Mouse (Mus musculus) heart, embryonic 13.5 days (tissue): ENCODE measurements at regions not wholly inside any gene's neighbourhood (a gene's known extent, or its start where the extent isn't known, plus 50 kb on each side); places are given as distances from the start of the nearest gene placed in this dataset.

Experiments used
- ATAC-seq: fragments of 200-750 bp; cut with Nextera tagmentation; 2 replicates; pipeline ENCODE4 v1.8.0; 2017; ENCODE audit warnings: moderate TSS enrichment; ENCODE audit not compliant: insufficient number of reproducible peaks, low FRiP score, low TSS enrichment; ENCODE audit errors: extremely low read depth
- H3K27ac ChIP-seq: fragments of 300-500 bp; sonication (generic); replicated peaks from 2 replicates; pipeline ENCODE4 v1.5.1; 2015; ENCODE audit warnings: moderate library complexity, mild to moderate bottlenecking, inconsistent platforms
- H3K27me3 ChIP-seq: fragments of 300-500 bp; sonication (generic); replicated peaks from 2 replicates; pipeline ENCODE4 v1.6.1; 2015; ENCODE audit warnings: mild to moderate bottlenecking, inconsistent platforms
- H3K36me3 ChIP-seq: fragments of 300-500 bp; sonication (generic); 2 replicates; pipeline ENCODE4 v1.6.1; 2015; ENCODE audit warnings: mild to moderate bottlenecking, inconsistent platforms
- H3K4me1 ChIP-seq: fragments of 300-500 bp; sonication (generic); 2 replicates; pipeline ENCODE4 v1.6.1; 2015; ENCODE audit warnings: inconsistent platforms
- H3K4me2 ChIP-seq: fragments of 300-500 bp; sonication (generic); 2 replicates; pipeline ENCODE4 v1.6.1; 2015; ENCODE audit warnings: inconsistent platforms, mild to moderate bottlenecking, moderate library complexity
- H3K4me3 ChIP-seq: fragments of 300-500 bp; sonication (generic); 2 replicates; pipeline ENCODE4 v1.5.1; 2015; ENCODE audit warnings: moderate library complexity, mild to moderate bottlenecking, inconsistent platforms
- H3K9ac ChIP-seq: fragments of 300-500 bp; sonication (generic); 2 replicates; pipeline ENCODE4 v1.6.1; 2015; ENCODE audit warnings: inconsistent platforms, mild to moderate bottlenecking, moderate library complexity
- H3K9me3 ChIP-seq: fragments of 300-500 bp; sonication (generic); 2 replicates; pipeline ENCODE4 v1.6.1; 2016; ENCODE audit warnings: inconsistent platforms
- WGBS: fragments of 180-500 bp; shearing (Covaris S2); methylation state at CpG from one replicate; pipeline ENCODE4 v1.1.7; 2015; ENCODE audit warnings: mixed read lengths; 5-methylcytosine and 5-hydroxymethylcytosine counted together

DNA sequence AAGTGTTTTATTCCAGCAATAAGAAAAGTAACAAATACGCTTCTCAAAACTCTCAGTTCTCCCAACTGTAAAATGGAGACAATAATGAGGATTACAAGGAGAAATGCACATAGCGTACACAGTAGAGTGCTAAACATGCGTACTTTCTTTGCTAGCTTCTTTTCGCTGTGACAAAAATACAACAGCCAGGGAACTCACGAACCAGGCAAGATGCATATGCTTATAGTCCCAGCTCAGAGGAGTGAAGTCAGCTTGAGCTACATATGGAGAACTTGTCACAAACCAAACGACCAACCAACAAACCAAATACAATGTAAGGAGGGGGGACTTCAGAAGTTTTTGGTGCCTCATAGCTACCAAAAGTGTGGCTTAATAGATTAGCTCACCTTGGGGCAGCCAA, 313.3 kb downstream of the Cog6 start:
- Histone ChIP-seq H3K4me1 (peaks cover 9% of the 10 kb centered on the region), H3K4me3 (no peak overlapping the region), H3K36me3 (no peaks in the 10 kb centered on the region), H3K9me3 (no peaks in the 10 kb centered on the region), H3K27me3 (no peaks in the 10 kb centered on the region), H3K9ac (no peak overlapping the region), H3K27ac (no peak overlapping the region), H3K4me2 (no peak overlapping the region)
- WGBS, result 83% methylated on average over 6 of the region's 6 CpGs
- no peak for ATAC-seq

DNA sequence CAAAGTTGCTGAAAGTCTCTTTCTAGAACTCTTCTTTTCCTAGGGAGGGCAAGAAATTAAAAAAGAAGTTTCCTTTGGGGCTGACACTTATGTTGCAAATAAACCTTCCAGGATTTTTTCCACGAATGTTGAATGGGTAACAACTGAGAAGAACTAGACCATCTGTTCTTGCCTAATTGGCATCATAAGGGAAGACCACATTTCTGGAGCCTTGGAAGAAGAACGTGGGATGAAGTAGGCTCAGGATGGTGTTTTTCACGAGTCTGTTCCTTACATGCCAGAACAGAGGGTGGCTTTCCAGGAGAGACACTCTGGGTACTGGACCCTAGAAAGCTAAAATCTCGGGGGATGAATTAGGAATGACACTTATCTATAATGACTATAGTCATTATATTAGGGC, 314.1 kb downstream of the Cog6 start:
- 71% methylated on average over 4 of the region's 4 CpGs for WGBS
- ATAC-seq, result no peak
- no peak overlapping the region for H3K4me3 ChIP-seq

DNA sequence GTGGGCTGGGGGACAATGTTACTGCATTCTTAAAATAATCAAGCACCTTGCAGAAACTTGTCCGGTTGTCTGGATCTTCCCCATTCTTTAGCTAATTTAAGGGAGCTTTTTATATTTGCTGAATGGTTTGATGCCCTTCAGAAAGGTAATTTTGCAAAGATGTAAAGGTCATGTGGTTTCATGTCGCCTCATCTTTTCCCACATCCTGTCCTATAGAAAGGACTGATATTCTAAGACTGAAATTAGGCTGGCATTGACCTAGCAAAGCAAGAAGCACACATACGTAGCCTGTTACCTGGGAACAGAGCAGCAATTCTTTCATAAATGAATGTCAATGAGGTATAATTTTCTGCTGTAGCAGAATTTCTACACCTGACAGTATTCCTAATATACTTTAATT, 315.4 kb downstream of the Cog6 start:
- WGBS, result 84% methylated on average over 3 of the region's 3 CpGs
- H3K4me1 ChIP-seq, result no peaks in the 10 kb centered on the region
- no peak overlapping the region for H3K4me2 ChIP-seq
- H3K9me3 ChIP-seq, result peaks cover 5% of the 10 kb centered on the region; the same call in 1 of the 2 replicates
- H3K27me3 ChIP-seq, result no peaks in the 10 kb centered on the region
- no peak overlapping the region for H3K27ac ChIP-seq
- H3K4me3 ChIP-seq, result no peak overlapping the region
- no peak for ATAC-seq
- H3K9ac ChIP-seq, result no peak overlapping the region
- H3K36me3 ChIP-seq, result no peaks in the 10 kb centered on the region

More for the DNA sequence above, 314.1 kb downstream of the Cog6 start:
- peaks cover under 1% of the 10 kb centered on the region; the same call in 1 of the 2 replicates for H3K9me3 ChIP-seq
- H3K27me3 ChIP-seq, result no peaks in the 10 kb centered on the region
- H3K4me2 ChIP-seq, result no peak overlapping the region
- H3K27ac ChIP-seq, result no peak overlapping the region
- H3K4me1 ChIP-seq, result peaks cover 1% of the 10 kb centered on the region; the same call in 1 of the 2 replicates
- no peak overlapping the region for H3K9ac ChIP-seq
- H3K36me3 ChIP-seq, result no peaks in the 10 kb centered on the region

DNA sequence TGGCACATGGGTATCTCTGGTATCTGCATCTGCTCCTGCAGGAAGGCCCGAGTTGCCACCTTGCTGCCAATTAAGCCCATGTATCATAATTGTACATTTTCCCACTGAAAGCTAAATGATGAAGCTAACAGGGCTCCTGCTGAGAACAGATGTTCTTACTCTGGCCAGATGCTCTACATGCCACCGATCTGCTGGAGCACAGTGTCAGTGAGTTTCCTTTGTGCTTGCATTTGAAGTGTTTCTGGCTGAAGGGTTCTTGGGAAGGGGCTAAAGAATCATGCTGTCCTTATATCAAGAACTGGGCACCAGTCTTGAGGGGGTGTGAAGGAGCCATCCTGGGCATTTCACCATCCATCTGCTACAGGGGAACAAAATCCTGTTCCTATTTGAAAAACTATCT, 323.2 kb downstream of the Cog6 start:
- H3K27ac ChIP-seq, result no peak overlapping the region
- no peaks in the 10 kb centered on the region for H3K36me3 ChIP-seq
- no peaks in the 10 kb centered on the region for H3K4me1 ChIP-seq
- no peak overlapping the region for H3K4me2 ChIP-seq
- H3K27me3 ChIP-seq, result no peaks in the 10 kb centered on the region
- ATAC-seq, result no peak
- H3K9ac ChIP-seq, result no peak overlapping the region
- no peak overlapping the region for H3K4me3 ChIP-seq
- H3K9me3 ChIP-seq, result peaks cover 5% of the 10 kb centered on the region; the same call in 1 of the 2 replicates
- WGBS, result 71% methylated on average over 2 of the region's 2 CpGs

DNA sequence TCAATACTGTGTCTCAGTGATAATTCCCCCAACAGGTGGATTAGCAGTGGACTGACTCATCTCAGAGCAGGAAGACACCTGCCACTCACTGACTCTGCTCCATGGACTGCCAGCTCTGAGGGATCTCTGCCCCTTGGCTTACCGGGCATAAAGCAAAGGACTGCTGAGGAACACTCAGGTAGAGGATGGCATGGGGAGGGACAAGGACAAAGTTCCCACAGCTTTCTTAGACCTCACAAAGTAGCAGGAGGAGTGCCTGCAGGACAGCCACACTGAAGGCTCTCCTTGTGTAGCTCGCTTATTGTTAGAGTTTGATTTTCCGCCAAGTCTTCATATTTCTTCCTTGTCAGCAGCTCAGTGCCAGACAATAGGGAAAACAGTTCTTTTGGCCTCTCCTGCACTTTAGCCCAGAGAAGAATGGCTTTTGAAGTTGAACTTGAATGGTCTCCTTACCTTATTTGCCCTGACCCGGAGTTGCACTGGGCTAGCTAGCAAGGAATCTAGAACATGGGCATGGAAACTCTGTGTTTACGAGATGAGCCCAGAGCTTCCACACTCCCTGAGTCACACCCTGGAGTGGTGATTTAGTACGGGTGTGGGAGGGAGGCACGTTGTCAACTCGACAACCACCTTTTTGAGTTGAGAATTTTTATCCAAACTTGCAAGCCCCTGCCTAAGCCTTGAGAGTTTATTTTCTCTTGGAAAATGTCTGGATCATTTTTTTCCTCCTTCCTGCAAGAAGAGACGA, 331.4 kb downstream of the Cog6 start:
- H3K4me3 ChIP-seq, result no peak overlapping the region
- WGBS, result 44% methylated on average over 9 of the region's 9 CpGs
- H3K27me3 ChIP-seq, result no peaks in the 10 kb centered on the region
- H3K27ac ChIP-seq, result no peak overlapping the region
- no peak overlapping the region for H3K9ac ChIP-seq
- no peaks in the 10 kb centered on the region for H3K9me3 ChIP-seq
- no peaks in the 10 kb centered on the region for H3K36me3 ChIP-seq
- ATAC-seq, result no peak
- peaks cover 7% of the 10 kb centered on the region for H3K4me1 ChIP-seq
- no peak overlapping the region for H3K4me2 ChIP-seq

DNA sequence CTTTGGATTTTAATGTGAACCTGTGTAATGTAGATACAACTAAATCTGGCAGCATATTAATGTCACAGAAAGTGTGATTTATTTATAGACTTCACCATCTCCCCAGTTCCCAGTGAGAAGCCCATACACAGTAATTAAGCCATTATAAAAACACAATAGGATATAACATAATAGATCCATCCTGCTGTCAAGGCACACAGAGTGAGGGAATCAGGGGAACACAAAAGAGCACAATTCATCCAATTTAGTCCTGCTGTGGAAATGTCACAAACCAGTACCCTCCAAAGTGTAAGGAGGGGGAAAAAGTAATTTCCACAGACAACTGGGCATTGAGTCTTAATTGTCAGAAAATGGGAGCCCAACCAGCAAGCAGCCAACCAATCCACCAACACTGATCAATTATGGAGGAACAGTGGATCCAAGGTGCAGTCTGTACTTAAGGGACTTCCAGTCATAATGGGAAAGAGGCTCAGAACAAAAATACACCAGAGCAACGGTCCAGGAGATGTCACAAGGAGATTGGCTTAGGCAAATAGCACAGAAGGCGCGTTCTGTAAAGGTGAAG, 336.1 kb downstream of the Cog6 start:
- Histone ChIP-seq H3K27ac (no peak overlapping the region), H3K9ac (no peak overlapping the region)
- 68% methylated on average over 3 of the region's 3 CpGs for WGBS

DNA sequence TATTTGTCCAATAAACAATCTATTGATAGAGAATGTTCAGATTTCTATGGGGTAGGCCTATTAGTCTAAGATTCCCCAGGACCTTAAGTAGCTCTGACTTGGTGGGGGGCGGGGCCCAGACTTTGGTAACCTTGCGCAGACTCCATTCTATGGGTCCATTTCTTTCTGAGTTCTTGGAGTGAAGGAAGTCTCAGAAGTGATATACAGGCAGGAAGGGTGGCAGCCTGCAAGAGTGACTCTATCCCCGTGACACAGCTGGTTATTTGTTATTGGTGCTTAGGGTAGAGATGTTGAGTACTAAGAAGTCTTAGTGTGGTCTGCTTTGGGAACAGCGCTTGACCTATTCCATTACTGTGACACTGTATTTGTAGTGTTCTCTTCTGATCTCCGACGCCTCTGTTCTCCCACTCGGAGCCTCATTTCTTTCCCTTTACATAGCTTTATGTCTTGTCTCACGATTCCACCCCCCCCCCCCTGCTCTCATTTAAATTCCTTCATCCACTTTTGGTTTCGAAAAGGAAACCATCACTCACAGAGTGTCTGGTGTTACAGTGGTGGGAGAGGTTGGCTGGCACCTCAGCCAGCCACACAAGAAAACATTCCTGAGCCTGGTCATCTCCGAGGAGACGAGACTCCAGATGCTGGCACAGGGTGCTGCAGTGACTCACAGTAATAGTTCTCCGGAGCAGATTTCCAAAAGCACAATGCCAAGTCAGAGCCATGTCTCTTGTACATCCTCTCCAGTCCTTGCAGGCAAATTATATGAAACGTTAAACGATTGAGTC, 340.0 kb downstream of the Cog6 start:
- no peak for ATAC-seq
- H3K4me3 ChIP-seq, result no peak overlapping the region
- H3K9me3 ChIP-seq, result 0 out of 2 replicates have a peak, but pooled peaks cover 4% of the 10 kb centered on the region
- no peak overlapping the region for H3K27ac ChIP-seq
- no peak overlapping the region for H3K9ac ChIP-seq
- no peaks in the 10 kb centered on the region for H3K4me1 ChIP-seq
- no peaks in the 10 kb centered on the region for H3K27me3 ChIP-seq
- H3K4me2 ChIP-seq, result no peak overlapping the region
- WGBS, result 77% methylated on average over 14 of the region's 14 CpGs
- no peaks in the 10 kb centered on the region for H3K36me3 ChIP-seq

More for the DNA sequence above, 336.1 kb downstream of the Cog6 start:
- H3K9me3 ChIP-seq, result 0 out of 2 replicates have a peak, but pooled peaks cover 4% of the 10 kb centered on the region
- H3K4me2 ChIP-seq, result no peak overlapping the region
- no peaks in the 10 kb centered on the region for H3K27me3 ChIP-seq
- no peaks in the 10 kb centered on the region for H3K36me3 ChIP-seq
- ATAC-seq, result no peak
- H3K4me1 ChIP-seq, result peaks cover 7% of the 10 kb centered on the region
- no peak overlapping the region for H3K4me3 ChIP-seq

DNA sequence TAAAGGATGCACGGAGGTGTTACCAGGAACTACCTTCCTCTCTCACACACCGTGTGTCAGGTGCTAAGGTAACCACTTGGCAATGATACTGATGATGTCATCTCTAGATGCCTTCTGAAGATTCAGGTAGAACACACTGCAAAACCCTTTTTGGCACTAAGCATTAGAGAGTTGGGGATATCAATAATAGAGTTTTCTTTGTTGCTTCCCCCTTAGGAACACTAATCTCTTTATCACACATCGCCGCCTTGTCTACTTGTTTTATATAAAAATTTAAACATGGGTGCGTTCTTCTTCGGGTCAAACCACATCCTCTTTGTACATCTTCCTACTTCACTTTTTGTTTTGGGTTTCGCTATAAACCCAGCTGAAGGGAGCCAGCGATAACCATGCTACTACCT, 346.4 kb downstream of the Cog6 start:
- Histone ChIP-seq H3K4me1 (no peaks in the 10 kb centered on the region), H3K4me2 (no peak overlapping the region), H3K9ac (no peak overlapping the region), H3K27me3 (no peaks in the 10 kb centered on the region), H3K9me3 (no peaks in the 10 kb centered on the region), H3K27ac (no peak overlapping the region), H3K4me3 (no peak overlapping the region), H3K36me3 (no peaks in the 10 kb centered on the region)
- no peak for ATAC-seq
- WGBS, result 87% methylated on average over 8 of the region's 8 CpGs

DNA sequence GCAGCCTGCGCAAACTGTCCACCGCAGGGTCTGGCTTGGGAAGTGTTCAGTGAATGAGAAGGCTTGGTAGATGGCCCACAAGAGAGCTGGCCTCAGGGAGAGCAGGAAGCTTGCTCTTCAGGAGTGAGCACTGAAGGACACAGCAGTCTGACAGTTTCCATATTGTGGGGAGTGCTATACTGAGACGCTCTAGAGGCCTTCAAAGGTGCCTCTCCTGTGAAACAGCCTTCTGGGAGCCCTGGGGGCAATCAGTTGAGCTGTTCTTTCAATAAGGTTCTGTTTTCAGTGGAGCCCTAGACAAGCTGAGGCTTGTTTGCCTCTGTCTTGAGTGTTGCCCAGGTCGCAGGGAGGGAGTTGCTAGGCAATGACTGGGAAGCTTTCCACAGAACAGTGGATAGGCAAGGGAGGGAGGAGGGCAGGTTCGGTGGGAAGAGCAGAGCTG, 353.9 kb downstream of the Cog6 start:
- 54% methylated on average over 5 of the region's 5 CpGs for WGBS
- H3K4me1 ChIP-seq, result peaks cover 4% of the 10 kb centered on the region
- no peak overlapping the region for H3K4me3 ChIP-seq
- no peaks in the 10 kb centered on the region for H3K9me3 ChIP-seq
- no peak overlapping the region for H3K4me2 ChIP-seq
- H3K9ac ChIP-seq, result no peak overlapping the region
- peaks cover 7% of the 10 kb centered on the region for H3K27me3 ChIP-seq
- no peak for ATAC-seq
- no peak overlapping the region for H3K27ac ChIP-seq
- no peaks in the 10 kb centered on the region for H3K36me3 ChIP-seq

DNA sequence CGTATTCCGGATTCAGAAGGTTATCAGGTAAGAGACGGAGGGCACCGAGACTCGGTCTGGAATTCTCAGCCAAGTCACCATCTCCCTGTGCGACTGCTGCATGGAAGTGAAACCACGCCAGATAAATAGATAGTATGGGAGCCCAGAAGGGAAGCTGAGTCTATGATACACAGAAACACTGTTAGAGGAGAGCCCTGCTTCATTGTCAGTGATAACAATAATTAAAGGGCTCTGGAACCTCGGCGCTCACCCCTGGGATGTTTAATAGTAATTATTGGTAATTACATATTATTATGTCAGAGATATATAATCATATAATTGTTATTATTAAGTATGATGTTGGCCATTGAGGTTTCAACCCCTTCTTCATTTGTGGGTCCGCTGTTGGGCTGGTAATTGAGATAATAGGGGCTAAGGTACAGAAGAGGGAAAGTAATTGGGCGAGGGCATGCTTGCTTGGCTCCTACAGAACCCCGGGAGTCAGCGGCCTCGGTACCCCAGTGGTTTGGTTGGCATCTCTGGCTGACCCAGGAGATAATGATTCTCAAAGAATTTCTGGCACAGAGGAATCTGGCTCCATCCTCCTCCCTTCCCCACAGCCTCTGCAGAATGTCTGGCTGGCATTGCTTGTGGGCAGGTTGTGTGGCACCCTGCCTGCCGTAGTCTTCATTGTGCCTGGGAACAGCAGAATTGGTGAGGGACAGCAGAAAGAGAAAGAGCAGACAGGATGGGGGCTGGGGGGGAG, 354.7 kb downstream of the Cog6 start:
- H3K9me3 ChIP-seq, result no peaks in the 10 kb centered on the region
- H3K4me1 ChIP-seq, result peaks cover 4% of the 10 kb centered on the region
- H3K4me3 ChIP-seq, result no peak overlapping the region
- 76% methylated on average over 15 of the region's 15 CpGs for WGBS
- H3K4me2 ChIP-seq, result no peak overlapping the region
- H3K27ac ChIP-seq, result no peak overlapping the region
- no peak overlapping the region for H3K9ac ChIP-seq
- H3K27me3 ChIP-seq, result peaks cover 11% of the 10 kb centered on the region
- ATAC-seq, result no peak
- H3K36me3 ChIP-seq, result no peaks in the 10 kb centered on the region

DNA sequence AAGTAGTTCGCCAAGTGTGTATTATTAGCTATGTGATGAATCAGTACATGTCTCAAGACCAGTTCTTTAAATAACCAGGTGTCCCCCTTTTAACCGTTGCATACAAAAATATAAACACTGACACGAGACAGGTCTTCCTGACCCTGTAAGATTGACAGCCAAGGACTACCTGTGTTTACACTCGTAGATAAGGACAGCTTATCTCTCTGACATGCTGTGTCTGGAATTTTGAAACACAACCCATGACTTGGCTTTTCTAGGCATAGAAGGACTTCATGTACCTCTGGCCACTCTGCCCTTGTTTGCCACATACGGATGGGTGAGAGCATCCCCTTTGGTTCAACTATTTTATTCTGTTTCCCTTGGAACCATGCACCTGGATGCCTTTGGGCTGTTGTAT, 364.0 kb downstream of the Cog6 start:
- H3K27me3 ChIP-seq, result peaks cover 7% of the 10 kb centered on the region
- 25% methylated on average over 5 of the region's 5 CpGs for WGBS
- no peak overlapping the region for H3K9ac ChIP-seq
- H3K27ac ChIP-seq, result no peak overlapping the region
- H3K9me3 ChIP-seq, result peaks cover 7% of the 10 kb centered on the region
- H3K4me3 ChIP-seq, result no peak overlapping the region
- no peak overlapping the region for H3K4me2 ChIP-seq
- H3K36me3 ChIP-seq, result no peaks in the 10 kb centered on the region
- no peaks in the 10 kb centered on the region; the same call in 1 of the 2 replicates for H3K4me1 ChIP-seq
- no peak for ATAC-seq
